Mouse (Mus musculus) stomach, postnatal 0 days (tissue): ENCODE results near the gene Il25. TPM values are rescaled to one million over a fixed set of nuclear protein-coding genes. Genes with fewer than 3 reads are reported as not detected.

ENCODE experiments used
- ATAC-seq: fragments of 200-750 bp; cut with Nextera tagmentation; 2 replicates; pipeline ENCODE4 v1.8.0; 2017; ENCODE audit not compliant: low FRiP score, low TSS enrichment
- DNase-seq: peaks from one replicate; pipeline ENCODE4 v3.0.0-alpha.2; 2016; ENCODE audit warnings: low spot score
- H3K27ac ChIP-seq: fragments of 300-500 bp; sonication (generic); replicated peaks from 2 replicates; pipeline ENCODE4 v1.5.1; 2014; ENCODE audit warnings: mild to moderate bottlenecking, control low read depth
- H3K27me3 ChIP-seq: fragments of 300-500 bp; sonication (generic); 2 replicates; pipeline ENCODE4 v1.6.1; 2014; ENCODE audit warnings: low read length; ENCODE audit not compliant: control insufficient read depth, insufficient read depth
- H3K36me3 ChIP-seq: fragments of 300-500 bp; sonication (generic); 2 replicates; pipeline ENCODE4 v1.6.1; 2014; ENCODE audit warnings: low read length, mixed read lengths; ENCODE audit not compliant: control insufficient read depth, insufficient read depth
- H3K4me1 ChIP-seq: fragments of 300-500 bp; sonication (generic); replicated peaks from 2 replicates; pipeline ENCODE4 v1.6.1; 2014; ENCODE audit warnings: antibody characterized with exemption; ENCODE audit not compliant: control insufficient read depth, insufficient read depth
- H3K4me2 ChIP-seq: fragments of 300-500 bp; sonication (generic); replicated peaks from 2 replicates; pipeline ENCODE4 v1.6.1; 2014; ENCODE audit warnings: low read depth, mild to moderate bottlenecking, control low read depth, moderate library complexity
- H3K4me3 ChIP-seq: fragments of 300-500 bp; sonication (generic); 2 replicates; pipeline ENCODE4 v1.5.1; 2014; ENCODE audit warnings: low read depth, low read length, control low read depth
- H3K9ac ChIP-seq: fragments of 300-500 bp; sonication (generic); 2 replicates; pipeline ENCODE4 v1.6.1; 2014; ENCODE audit warnings: mild to moderate bottlenecking, low read length, control low read depth, mixed read lengths
- H3K9me3 ChIP-seq: fragments of 300-500 bp; sonication (generic); 2 replicates; pipeline ENCODE4 v1.6.1; 2016; ENCODE audit warnings: low read length; ENCODE audit not compliant: control insufficient read depth
- CTCF ChIP-seq: IDR thresholded peaks from 2 replicates; pipeline ENCODE4 v1.5.1; 2016; ENCODE audit warnings: antibody characterized with exemption, low read depth, mild to moderate bottlenecking, moderate library complexity
- EP300 ChIP-seq: optimal IDR thresholded peaks from 2 replicates; pipeline ENCODE3; 2016; ENCODE audit warnings: antibody characterized with exemption
- WGBS: fragments of 180-500 bp; shearing (Covaris S2); extraction: QIAGEN DNeasy Blood & Tissue Kit; methylation state at CpG from one replicate; pipeline ENCODE4 v1.1.7; 2014; 5-methylcytosine and 5-hydroxymethylcytosine counted together
- polyA plus RNA-seq: library from polyadenylated mRNA; unstranded; fragments of >200 nt; fragmentation: Nextera tagmentation; extraction: Ambion mirVana; gene quantifications from 2 replicates; pipeline ENCODE4 v1.2.1, GENCODE M21; 2015

The Il25 gene
- 0.15 TPM in 1 of 2 replicates, not detected in the other for polyA plus RNA-seq

GRCm38 (mm10) chr14:54932645-54933150, at the start of gene Il25:
TSS of gene Il25 (plus strand) at chr14:54932695.
- Histone ChIP-seq H3K4me1 (peaks cover under 1% of the 10 kb centered on the region), H3K36me3 (no peaks in the 10 kb centered on the region), H3K27ac (no peak within 1 kb of the TSS), H3K27me3 (no peaks in the 10 kb centered on the region), H3K9me3 (no peaks in the 10 kb centered on the region), H3K9ac (no peak within 1 kb of the TSS), H3K4me3 (no peak within 1 kb of the TSS), H3K4me2 (no peak within 1 kb of the TSS)
- DNase-seq (no peak), ATAC-seq (no peak)
- no peak for TF ChIP-seq CTCF
- no peak for TF ChIP-seq EP300
- WGBS: 26% methylated on average over 6 of the region's 6 CpGs

- Histone ChIP-seq H3K27me3 (no peaks in the 10 kb centered on the region), H3K4me3 (peak within 1 kb of the TSS; percentile 62), H3K27ac (peak within 1 kb of the TSS; percentile 97), H3K4me2 (peak within 1 kb of the TSS; percentile 81), H3K4me1 (0 out of 2 replicates have a peak, but pooled peaks cover 4% of the 10 kb centered on the region), H3K36me3 (0 out of 2 replicates have a peak, but pooled peaks cover 2% of the 10 kb centered on the region), H3K9ac (peak within 1 kb of the TSS; percentile 77), H3K9me3 (no peaks in the 10 kb centered on the region)
- DNase-seq (peak; percentile 95), ATAC-seq (peak; percentile 93)
- TF ChIP-seq EP300 (no peak), CTCF (no peak)
- WGBS: 1% methylated on average over 27 of the region's 27 CpGs
These were observed 49.1 kb upstream of the Il25 start, which contains the start of the genes Bcl2l2 and Gm20521 for GRCm38 (mm10) chr14:54883154-54884021. TSS of gene Bcl2l2 (plus strand) at chr14:54883377. TSS of gene Gm20521 (plus strand) at chr14:54883441.

GRCm38 (mm10) chr14:54884022-54884712, 48.3 kb upstream of the Il25 start:
- peak overlapping the region; percentile 97 for H3K27ac ChIP-seq
- peak overlapping the region; percentile 77 for H3K9ac ChIP-seq
- 13% methylated on average over 21 of the region's 21 CpGs for WGBS
- DNase-seq (peak; percentile 48), ATAC-seq (peak; percentile 18)
- H3K9me3 ChIP-seq: no peaks in the 10 kb centered on the region
- TF ChIP-seq CTCF: no peak
- TF ChIP-seq EP300: no peak
- H3K4me3 ChIP-seq: peak overlapping the region; percentile 62
- H3K4me1 ChIP-seq: 0 out of 2 replicates have a peak, but pooled peaks cover 4% of the 10 kb centered on the region
- no peaks in the 10 kb centered on the region for H3K27me3 ChIP-seq
- H3K36me3 ChIP-seq: 0 out of 2 replicates have a peak, but pooled peaks cover 2% of the 10 kb centered on the region
- H3K4me2 ChIP-seq: peak overlapping the region; percentile 81

GRCm38 (mm10) chr14:54885309-54885708, 47.2 kb upstream of the Il25 start:
- Histone ChIP-seq H3K27ac (no peak overlapping the region), H3K9ac (no peak overlapping the region), H3K4me3 (no peak overlapping the region), H3K36me3 (0 out of 2 replicates have a peak, but pooled peaks cover 2% of the 10 kb centered on the region), H3K9me3 (no peaks in the 10 kb centered on the region), H3K4me1 (0 out of 2 replicates have a peak, but pooled peaks cover 4% of the 10 kb centered on the region), H3K4me2 (no peak overlapping the region), H3K27me3 (no peaks in the 10 kb centered on the region)
- DNase-seq (no peak), ATAC-seq (no peak)
- no peak for TF ChIP-seq CTCF
- no peak for TF ChIP-seq EP300
- WGBS: 88% methylated on average over 9 of the region's 11 CpGs

- H3K27ac ChIP-seq: peak within 1 kb of the TSS; percentile 75
These were observed 40.3 kb upstream of the Il25 start, which contains the start of gene Pabpn1 for GRCm38 (mm10) chr14:54892200-54892599. TSS of gene Pabpn1 (plus strand) at chr14:54892500.

More at GRCm38 (mm10) chr14:54892200-54892599, 40.3 kb upstream of the Il25 start, which contains the start of gene Pabpn1:
- H3K9me3 ChIP-seq: no peaks in the 10 kb centered on the region
- DNase-seq (no peak), ATAC-seq (no peak)
- TF ChIP-seq EP300: no peak
- TF ChIP-seq CTCF: no peak
- H3K27me3 ChIP-seq: no peaks in the 10 kb centered on the region
- H3K4me1 ChIP-seq: peaks cover 3% of the 10 kb centered on the region; the same call in 1 of the 2 replicates
- H3K4me3 ChIP-seq: peak within 1 kb of the TSS; percentile 98
- H3K9ac ChIP-seq: no peak within 1 kb of the TSS
- H3K36me3 ChIP-seq: 0 out of 2 replicates have a peak, but pooled peaks cover 4% of the 10 kb centered on the region
- WGBS: 89% methylated on average over 3 of the region's 3 CpGs
- H3K4me2 ChIP-seq: peak within 1 kb of the TSS; percentile 48
